Mouse (Mus musculus) embryonic fibroblast, embryonic 13.5 days (primary cell): ENCODE results near the gene Ngb.

ENCODE experiments used
- CTCF ChIP-seq: IDR thresholded peaks from 2 replicates; pipeline ENCODE4 v1.5.1; 2011; ENCODE audit warnings: mild to moderate bottlenecking, control low read depth, low read length, moderate library complexity, borderline replicate concordance; ENCODE audit not compliant: insufficient read depth
- POLR2A ChIP-seq: IDR thresholded peaks from 2 replicates; pipeline ENCODE4 v1.6.1; 2011; ENCODE audit warnings: low read depth, mild to moderate bottlenecking, control low read depth, low read length, moderate library complexity

DNA sequence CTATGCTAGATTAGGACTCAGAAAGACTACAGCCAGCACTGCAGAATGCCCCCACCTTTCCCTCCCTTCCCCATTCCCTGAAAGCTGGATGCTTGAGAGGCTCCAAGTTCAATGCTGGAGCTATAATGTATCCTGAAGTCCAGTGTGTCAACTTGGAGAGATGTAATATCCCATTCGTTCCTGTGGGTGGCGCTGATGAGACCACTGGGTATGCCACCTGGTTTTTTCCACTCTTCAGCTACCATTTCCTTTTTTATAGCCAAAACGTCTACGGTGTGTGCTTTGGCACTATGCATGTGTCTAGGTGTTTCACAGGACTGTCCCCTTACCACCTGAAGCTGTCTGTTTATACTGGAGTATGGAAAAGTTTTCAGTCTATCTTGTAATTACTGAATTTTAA, 14.0 kb downstream of the Ngb start:
- TF ChIP-seq CTCF (no peak), POLR2A (no peak)
